Mouse (Mus musculus) small intestine, adult 2 months (tissue): Measurements from ENCODE around the gene Igtp.

Experiments
- CTCF ChIP-seq: fragments of 200-500 bp; IDR thresholded peaks from 2 replicates; pipeline ENCODE4 v1.5.1; 2012; ENCODE audit warnings: low read depth, mild to moderate bottlenecking, control low read depth, inconsistent platforms, low read length, moderate library complexity, mixed read lengths; ENCODE audit not compliant: insufficient replicate concordance, insufficient read length; ENCODE audit errors: extremely low read depth
- POLR2A ChIP-seq: fragments of 200-500 bp; IDR thresholded peaks from 2 replicates; pipeline ENCODE4 v1.6.1; 2012; ENCODE audit warnings: low read depth, mild to moderate bottlenecking, control low read depth, inconsistent platforms, low read length, moderate library complexity

DNA sequence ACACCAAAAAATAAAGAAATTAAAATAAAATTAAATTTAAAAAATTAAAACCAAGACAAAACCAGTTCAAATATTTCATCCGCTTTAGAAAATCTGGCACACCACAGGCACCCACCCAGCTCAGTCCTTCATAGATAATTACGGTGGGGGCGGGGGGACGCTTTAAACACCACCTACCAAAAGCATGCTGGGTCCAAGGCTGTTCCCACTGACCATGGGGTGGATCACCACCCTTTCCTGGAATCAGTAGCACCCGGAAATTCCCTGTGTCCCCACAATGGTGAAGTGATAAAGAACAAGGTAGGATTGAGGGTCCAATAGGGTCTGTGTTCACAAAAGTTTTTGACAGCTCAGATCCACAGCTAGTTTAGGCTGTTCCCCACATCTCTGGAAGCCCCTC, 16.5 kb downstream of the Igtp start:
- no peak for TF ChIP-seq CTCF
- TF ChIP-seq POLR2A, result no peak
